Mouse (Mus musculus) small intestine, adult 2 months (tissue): ENCODE results near the gene Snrnp35.

Source experiments
- CTCF ChIP-seq: fragments of 200-500 bp; IDR thresholded peaks from 2 replicates; pipeline ENCODE4 v1.5.1; 2012; ENCODE audit warnings: low read depth, mild to moderate bottlenecking, control low read depth, inconsistent platforms, low read length, moderate library complexity, mixed read lengths; ENCODE audit not compliant: insufficient replicate concordance, insufficient read length; ENCODE audit errors: extremely low read depth
- POLR2A ChIP-seq: fragments of 200-500 bp; IDR thresholded peaks from 2 replicates; pipeline ENCODE4 v1.6.1; 2012; ENCODE audit warnings: low read depth, mild to moderate bottlenecking, control low read depth, inconsistent platforms, low read length, moderate library complexity

- TF ChIP-seq CTCF (no peak), POLR2A (no peak)
Measured at GRCm38 (mm10) chr5:124442628-124443027, 40.3 kb upstream of the Snrnp35 start.
